Mouse (Mus musculus): Measurements from ENCODE around the gene Mettl23. TPM values are rescaled to one million over a fixed set of nuclear protein-coding genes. Genes with fewer than 3 reads are reported as not detected.

The Mettl23 gene
- polyA plus RNA-seq (2017; shearing (Covaris generic)): 100 to 1,000 TPM; 161 to 189 TPM

DNA sequence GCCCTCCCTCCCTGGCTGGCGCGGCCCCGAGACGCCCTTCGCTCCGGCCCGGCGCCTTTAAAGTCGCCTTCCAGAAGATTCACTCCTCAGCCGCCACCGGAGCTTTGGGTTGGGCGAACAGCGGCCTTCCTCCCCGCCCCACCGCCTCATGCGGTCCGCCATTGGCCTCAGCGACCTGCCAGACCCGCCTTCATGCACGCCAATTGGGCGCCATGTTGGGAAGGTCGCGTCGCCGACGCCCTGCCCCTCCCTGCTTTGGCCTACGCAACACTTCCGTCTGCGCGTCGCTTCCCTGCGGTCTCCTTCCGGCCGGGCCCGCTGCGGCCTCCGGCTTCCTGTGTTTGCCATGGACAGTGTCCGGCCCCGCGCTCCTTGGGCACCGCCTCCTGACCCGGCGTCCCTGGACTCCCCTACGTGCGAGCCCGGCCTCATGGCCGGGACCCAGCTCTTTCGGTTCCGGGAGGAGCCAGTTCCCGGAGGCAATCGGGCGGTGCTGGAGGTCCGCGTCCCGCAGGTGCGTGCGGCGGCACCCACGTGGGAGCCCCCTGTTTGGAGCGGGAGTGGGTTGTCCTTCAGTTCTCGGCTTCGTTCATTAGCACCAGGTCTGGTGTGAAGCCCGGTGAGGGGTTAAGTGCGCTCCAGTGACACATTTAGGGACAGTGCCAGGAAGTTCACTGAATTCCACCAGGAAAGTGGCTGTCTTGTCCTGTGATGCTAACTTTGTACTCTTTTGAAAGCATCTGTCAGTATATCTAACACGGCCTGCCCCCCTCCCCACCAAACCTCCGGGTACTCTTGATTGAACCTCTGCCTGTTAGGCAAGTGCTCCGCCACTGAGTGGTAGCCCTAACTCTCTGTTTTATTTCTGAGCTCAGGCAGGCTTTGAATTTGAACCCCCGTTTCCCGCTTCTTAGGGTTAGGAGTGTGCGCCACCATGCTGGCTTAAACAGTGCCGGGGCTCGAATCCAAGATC, at the start of gene Mettl23, which contains the start of gene Jmjd6:
TSS of gene Mettl23 (plus strand) at position 18 of the 973 bp plus-strand sequence.
TSS of gene Jmjd6 (minus strand) at position 189 of the 973 bp plus-strand sequence.
- ATAC-seq: peak; percentile 89

DNA sequence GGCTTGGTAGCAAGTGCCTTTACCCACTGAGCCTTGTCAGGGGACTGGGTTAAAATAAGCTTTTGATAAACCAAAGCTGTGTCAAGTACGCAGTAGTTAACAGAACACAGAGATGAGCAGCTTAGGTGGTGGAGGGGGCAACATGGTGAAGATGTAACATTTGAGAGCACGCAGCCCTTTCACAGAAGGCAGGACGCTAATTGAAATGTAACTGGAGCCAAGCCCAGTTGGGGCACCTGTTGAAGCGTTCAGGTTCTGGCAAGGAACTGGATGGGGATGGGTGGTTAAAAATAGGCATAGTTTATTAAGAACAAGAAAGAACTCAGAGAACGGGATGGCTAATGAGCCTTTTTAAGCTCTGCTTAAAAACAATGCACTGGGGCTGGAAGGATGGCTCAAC, 43.7 kb upstream of the Mettl23 start:
- no peak for ATAC-seq

DNA sequence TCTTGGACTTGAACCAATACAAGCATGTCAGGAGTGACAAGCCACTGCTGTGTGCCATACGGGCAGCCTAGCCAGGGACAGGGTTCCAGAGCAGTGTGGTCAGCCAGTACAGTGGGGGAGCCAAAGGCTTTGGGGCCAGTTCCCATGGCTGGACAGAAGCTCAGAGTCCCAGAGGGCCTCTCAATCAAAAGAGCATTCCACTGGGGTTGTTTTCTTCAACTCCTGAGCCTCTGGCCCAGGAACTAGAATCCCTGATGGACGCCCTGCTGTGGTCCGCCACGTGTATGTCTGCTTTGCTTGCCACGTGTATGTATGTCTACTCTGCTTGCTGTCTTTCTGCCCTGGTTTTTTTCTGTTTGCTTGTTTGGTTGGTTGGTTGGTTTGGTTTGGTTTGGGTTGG, 42.0 kb upstream of the Mettl23 start:
- ATAC-seq: no peak

DNA sequence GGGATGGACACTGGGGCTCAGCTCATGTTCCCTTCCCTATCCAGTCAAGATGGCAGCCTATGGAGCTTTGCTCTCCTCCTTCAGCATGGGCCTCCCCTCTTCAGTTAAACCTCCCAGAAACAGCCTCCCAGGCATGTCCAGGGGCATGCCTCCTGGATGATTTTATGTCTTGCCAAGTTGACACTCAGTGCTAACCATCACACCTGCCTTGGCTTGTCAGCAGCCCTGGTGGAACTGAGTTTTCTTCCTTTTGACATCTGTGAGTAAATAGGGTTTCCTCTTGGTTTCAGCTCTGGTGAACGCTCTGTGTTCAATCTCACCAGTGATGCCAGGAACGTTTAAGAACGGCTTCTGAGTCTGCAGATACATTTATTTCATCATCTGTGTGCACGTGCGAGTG, 40.4 kb upstream of the Mettl23 start:
- ATAC-seq: no peak

DNA sequence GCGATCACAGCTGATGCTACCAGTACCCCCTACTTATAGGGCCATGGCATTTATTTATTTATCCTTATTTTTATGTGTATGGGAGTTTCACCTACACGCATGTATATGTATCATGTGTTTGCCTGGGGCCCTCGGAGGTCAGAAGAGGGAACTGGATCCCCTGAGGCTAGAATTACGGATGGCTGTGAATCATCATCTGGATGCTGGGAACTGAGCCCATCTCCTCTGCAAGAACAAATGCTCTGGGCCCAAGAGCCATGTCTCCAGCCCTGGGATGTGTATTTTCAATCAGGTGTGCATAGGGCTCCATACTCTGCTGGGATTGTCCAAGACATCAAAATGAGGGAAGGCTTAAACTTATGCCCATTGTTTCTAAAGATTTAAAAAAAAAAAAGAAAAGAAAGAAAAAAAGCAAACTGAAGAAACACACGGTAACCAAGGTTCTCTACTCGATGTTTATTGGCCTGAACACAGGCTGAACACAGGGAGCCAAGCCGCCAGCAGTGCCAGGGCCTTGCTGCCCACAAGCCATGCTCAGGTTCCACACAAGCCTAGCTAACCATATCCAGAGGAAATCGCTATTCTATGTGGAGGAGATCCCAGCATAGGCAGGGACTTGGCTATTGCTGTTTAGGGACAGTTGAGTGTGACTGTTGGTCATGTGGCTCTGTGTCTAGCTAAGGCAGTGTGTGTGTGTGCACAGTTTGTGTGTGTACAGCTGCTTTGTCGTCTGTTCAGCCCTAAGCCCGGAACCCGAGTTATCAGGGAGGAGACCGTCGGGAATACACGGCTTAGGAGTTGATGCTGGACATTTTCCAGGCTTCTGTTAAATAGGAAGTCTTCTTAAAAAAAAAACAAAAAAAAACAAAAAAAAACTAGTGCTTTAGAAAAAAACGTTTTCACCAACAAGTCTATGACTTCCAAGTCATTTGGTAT, 36.7 kb upstream of the Mettl23 start:
- ATAC-seq: no peak

DNA sequence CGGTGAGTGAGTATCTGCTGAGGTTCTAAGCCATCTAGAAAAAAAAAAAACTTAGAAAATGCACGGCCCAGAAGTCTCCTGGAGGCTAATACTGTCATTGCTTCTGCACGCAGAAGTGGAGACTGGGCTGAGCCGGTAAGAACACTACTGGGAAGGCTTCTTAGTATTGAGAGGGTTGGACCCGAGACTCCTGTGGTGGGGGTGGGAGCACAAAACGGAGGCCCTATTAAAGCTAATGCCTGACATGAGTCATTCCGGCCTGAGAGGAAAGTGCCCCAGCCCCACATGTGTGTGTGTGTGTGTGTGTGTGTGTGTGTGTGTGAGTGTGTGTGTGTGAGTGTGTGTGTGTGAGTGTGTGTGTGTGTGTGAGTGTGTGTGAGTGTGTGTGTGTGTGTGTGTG, 36.0 kb upstream of the Mettl23 start:
- no peak for ATAC-seq

DNA sequence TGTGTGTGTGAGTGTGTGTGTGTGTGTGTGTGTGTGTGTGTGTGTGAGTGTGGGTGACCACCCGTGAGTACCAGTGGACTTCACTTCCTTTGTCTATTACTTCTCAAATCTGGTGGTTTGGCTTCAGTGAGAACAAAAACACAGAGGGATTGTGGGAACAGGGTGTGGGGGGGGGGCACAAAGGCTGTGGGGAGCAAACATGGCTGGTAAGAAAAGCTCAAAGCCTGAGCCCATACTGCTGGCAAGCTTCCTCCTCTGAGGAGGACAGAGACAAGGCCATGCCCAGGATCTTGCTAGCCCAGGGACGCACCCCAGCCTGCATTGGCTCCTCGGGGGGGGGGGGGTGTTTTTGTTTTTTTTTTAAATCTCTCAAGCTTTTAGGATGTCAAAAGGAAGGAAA, 35.6 kb upstream of the Mettl23 start:
- ATAC-seq: no peak

DNA sequence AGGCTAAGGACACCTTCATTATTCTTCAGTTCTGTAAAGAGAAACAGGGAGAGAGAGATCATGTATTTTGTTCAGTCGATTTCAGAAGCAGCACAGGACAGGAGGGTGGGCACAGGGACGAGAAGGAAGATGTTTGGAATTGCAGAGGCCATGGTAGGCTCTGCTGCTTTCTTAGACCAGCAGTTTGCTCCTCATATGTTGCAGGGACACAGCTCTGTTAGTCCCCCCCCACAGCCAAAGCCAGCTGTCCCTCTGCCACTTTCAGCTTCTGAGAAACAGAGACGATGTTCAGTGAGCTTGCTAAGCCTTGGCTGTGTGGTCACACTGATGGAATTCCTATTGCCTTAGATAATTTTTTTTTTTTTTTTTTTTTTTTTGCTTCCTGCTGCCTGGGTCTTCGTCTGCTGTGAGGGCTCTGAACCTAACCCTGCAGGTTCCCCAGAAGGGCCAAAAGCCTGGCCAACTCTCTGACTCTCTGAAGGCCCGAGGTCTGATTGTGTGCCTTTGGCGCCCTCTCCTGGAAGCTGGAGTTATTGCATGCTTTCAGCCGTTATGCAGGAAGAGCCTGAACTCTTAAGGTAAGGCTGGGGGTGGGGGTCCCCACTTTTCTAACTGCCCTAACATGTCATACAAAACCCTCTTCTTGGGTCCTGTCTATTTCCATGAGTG, 35.0 kb upstream of the Mettl23 start:
- ATAC-seq: no peak

DNA sequence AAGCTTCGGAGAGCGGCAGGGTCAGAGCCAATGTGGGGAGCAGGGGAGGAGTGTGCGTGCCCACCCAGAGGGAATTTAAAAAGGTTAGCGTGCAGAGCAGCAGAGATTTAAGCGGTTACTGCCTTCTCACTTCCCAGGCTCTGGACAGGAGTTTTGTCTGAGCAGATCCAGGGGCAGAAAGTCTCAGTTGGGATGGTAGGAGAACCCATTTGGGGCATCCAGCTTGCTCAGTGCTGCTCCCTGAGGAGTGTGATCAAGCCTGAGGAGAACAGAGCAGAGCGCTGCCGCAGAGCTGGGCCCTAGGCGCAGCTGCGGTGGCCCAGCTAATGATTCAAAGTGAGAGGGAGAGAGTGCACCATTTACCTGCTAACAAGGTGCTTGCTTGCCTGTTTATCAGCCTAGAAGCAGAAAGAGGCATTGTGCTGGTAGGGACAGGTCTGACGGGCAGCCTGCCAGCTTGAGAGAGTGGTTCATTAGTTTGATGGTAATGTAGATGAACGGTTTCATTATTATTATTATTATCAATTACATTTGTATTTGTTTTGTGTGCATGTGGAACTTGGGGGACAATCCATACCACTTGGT, 34.2 kb upstream of the Mettl23 start:
- no peak for ATAC-seq

DNA sequence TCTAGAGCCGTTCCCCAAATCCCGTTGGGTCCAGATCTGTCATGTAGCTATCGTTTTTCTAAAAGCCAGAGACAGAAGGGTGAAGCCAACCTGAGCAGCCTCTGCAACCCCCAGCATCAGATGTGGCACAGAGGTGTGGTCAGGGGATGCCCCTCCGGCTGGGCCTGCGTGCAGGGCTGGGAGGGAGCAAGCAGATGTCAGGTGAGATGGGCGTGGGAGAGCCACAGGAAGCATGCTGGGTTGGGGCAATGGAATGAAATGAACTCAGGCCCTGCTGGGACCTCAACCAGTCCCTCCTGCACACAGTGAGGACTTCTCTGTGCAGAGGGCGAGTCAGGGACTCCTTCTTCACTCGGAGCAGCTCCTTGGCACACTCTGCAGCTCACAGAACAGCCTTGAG, 33.6 kb upstream of the Mettl23 start:
- ATAC-seq: no peak

DNA sequence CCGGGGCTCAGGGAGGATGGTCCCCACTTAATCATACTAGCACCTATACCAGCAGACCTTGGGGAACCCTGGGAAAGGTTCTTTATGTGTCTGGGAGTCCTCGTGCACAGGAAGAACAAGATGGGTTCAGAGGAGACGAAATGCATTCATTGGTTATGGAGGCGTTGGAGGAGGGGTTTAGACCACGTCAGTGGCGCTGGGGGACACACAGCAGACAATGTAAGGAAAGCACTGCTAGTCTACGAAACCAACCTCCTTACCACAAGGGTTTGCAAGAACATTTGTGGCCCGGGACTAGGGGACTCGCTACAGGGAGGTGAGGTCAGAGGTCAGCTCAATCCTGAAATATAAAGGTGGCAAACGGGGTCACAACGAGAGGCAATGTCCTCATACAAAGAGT, 32.5 kb upstream of the Mettl23 start:
- no peak for ATAC-seq

DNA sequence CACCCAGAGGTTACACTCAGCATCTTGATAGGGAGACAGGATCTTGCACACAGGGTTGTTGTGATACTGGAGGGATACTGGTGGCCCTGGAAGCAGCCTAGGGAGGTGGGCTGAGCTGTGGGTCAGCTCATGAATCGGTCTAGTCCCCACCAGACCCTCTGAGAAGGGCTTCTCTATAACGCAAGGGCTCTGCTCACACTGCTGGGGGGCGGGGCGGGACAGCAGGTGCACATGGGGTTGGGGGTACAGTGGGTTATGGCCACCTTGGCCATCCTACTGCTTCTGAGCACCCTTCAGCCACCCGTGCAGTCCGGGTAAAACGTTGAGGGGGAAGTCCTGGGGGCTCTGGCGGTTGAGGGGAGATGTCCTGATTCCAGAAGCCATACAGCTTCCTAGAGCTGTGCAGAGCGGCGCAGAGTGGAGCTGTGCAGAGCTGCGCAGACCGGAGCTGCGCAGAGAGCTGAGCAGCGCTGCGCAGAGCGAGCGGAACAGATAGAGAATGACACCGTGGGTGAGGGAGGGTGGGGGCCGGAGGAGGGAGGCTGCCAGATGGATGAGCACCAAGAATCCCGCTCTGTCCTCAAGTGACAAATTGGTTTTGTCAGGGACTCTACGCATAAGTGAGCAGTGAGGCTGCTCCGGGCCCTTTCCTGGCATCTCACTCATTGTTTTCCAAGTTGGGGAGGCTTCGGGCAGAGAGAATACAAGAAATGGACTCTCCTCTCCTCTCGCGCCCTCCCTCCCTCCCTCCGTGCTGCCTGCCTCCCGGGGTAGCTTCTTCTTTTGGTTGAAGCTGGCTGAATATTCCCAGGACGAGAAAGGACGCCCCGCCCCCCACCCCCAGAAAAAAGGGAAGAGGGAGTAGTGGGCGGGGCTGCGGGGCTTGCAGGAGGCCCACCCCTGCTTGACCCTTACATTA, 31.8 kb upstream of the Mettl23 start:
- ATAC-seq: peak; percentile 86

DNA sequence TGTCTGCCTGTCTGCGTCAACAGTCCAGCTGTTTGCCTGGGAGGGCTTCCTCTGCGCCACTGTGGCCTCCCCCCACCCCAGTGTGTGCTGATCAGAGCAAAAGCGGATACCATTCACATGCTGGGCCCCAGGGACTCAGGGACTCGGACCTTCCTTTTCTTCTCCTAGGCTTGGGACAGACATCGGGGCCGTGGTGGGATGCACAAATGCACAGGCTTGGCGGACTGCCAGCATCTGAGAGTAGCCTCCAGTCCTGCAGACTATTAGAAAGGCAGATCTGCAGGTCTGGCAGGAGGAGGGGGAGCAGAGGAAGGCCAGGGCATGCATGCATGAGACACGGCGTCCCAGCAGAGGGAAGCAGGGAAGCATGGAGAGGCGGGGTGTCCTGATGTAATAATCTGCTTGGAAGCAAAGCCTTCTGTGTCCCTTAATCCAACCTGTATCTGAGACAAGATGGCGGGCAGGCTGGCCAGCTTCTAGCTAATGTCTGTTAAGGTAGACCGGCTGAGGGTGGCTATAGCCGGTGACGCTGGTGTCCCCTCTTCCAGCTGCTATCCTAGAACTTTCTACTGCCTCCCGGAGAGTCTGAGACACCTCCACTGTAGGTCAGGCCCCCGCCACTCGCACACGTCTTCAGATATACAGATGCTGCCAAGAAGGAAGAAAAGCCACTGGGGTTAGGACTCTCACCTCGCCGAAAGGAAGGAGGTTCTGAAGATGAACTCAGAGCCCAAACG, 30.1 kb upstream of the Mettl23 start:
- no peak for ATAC-seq

DNA sequence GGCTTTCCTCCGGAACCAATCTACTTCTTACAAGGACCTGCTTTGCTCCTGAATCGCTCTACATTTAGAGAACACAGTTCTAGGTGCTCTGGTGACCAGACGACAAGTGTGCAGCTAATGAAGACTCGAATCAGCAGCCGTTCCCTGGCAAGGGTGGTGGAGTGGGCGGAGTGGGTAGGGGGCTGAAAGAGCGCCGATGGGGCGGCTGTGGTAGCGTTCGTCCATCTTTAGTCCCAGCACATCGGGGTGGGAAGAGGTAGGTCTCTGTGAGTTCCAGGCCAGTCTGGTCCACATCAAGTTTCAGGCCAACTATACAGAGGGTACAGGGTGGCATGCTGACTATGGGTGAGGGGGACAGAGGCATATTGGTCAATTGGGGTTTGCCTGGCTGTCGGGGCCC, 29.5 kb upstream of the Mettl23 start:
- no peak for ATAC-seq

DNA sequence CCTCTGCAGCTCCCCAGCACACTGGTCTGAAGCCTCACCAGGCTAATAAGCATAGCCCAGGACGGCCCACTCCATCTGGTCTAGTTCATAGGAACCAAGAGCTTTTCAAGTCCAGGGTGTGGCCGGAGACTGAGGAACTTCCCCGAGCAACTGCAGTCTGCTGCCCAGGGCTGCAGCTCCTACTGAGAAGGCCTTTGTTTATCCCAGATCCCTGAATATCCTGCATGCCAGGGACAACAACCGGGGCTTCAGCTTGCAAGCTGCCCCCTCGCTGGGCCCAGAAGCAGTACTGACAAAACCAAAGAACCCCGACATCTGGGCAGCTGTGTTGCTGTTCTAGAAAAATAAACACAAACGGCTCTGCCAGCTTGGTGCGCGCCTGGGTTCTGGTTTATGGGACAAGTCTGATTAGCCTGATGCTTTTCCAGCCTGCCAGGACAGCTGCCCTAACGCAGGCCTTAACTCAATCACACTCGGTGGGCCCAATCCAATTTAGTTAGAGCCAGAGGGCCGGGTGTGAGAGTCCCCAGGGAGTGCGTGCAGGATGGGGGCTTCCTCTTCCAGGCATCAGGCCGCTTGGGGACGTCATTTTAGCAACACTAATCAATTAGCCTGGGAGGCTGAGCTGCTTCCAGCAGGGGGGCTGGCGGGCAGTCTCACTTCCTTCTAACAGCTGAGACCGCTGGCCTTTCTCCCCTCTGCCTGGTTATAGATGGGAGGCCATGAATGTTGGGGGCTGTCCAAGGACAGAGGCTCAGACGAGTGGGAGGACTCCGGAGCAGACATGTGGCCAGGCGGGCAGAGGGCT, 28.8 kb upstream of the Mettl23 start:
- ATAC-seq: no peak

DNA sequence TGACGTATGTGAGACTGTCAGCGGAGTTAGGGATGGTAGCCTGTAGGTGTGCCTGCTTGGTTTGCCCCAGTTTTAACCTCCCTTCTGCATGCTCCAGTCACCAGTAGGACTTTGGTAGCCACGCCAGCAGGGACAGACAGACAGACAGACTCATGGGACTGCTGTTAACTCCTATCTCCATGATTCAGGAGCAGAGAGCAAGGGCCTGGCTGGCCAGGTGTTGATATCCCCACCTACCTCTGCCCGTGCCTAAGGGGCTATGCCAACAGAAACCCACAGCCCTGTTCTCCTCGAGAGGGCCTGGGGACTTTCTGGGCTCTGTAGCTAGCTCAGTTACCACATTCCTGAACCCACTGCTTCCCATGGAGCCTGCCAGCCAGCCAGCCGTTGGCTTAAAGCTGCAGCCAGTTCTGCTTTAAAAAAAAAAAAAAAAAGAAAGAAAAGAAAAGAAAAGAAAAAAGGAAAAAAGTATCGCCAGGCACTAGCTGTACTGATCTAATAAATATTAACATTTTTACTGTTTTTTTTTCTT, 28.1 kb upstream of the Mettl23 start:
- ATAC-seq: no peak

DNA sequence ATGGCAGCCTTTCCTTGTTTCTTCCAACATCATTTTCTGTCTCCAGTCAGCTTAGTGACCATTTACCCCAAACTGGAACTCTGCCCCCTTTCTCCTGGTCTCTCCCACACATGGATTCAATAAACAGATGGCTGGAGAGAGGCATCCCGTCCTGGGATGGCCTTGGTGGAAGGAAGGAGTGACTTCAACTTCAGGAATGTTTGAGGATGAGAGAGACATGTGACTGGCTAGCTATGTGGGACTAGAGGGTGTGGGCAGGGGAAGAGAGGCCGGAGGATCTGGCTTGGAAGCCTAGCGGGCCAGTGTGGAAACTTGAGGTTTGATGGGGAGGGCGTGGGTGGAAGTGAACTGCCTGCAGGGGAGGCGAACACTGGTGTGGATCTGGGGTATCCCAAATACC, 26.3 kb upstream of the Mettl23 start:
- ATAC-seq: no peak

DNA sequence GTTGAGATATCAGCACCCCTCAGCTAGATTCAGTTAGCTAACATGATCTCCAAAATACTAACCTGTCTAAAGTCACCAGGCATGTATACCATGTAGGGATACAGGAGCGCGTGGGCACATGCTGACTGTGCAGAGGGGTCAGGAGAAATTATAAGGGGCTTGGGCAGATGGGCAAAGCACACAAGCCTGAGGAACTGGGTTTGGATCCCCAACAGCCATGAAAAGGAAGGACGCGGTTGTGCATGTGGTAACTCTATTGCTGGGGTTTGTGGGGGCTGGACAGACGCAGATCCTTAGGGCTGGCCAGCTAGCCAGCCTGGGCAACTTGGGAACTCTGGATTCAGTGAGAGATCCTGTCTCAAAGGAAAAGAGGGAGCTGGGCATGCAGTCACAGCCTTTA, 25.5 kb upstream of the Mettl23 start:
- no peak for ATAC-seq

DNA sequence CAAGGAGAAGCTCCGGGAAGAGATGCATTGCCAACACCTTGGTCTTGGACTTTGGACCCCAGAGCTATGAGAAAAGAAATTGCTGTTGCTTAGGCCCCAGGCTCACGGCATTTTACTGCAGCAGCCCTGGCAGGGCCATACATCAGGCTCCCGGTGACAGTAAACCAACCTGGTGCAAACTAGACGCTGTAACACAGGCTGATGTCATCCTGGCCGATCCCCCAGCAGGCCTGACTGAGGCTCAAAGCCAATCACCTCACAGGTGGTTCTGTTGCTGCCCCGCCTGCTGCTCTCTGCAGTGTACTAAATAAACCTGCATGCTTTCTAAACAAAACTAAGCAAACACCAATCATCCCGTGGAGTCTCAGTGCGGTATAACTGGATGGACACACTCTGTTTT, 24.4 kb upstream of the Mettl23 start:
- ATAC-seq: no peak
